Mouse (Mus musculus) gastrocnemius, postnatal 36 days (tissue): ENCODE measurements around the gene Oprd1. TPM values are rescaled to one million over a fixed set of nuclear protein-coding genes. Genes with fewer than 3 reads are reported as not detected.

ENCODE experiments used
- DNase-seq, 2 experiments: peaks; one replicate each; pipeline ENCODE4 v3.0.0; 2022
- intact Hi-C: fragments of 180-260 bp; cut with DNase I; formaldehyde crosslinking; loops from one replicate; pipeline ENCODE4 v1.15.1; 2025
- total RNA-seq, 2 experiments: library from RNA; stranded (reverse); gene quantifications; 2 replicates each; pipeline ENCODE4 v1.2.3; 2021

Gene Oprd1
- total RNA-seq, 2 experiments from 2014 or later, result not detected

- no peak for DNase-seq
- intact Hi-C loops, result no loop called here
Measured at GRCm38 (mm10) chr4:132138640-132139039, 5.6 kb downstream of the Oprd1 start.

- intact Hi-C loops, result no loop called here
- no peak for DNase-seq
Measured at GRCm38 (mm10) chr4:132137013-132137412, 7.3 kb downstream of the Oprd1 start.

GRCm38 (mm10) chr4:132133920-132134319 is 10.4 kb downstream of the Oprd1 start:
- intact Hi-C loops, result no loop called here
- no peak for DNase-seq

- no peak for DNase-seq
- intact Hi-C loops, result no loop called here
Measured at GRCm38 (mm10) chr4:132133381-132133780, 10.9 kb downstream of the Oprd1 start.

GRCm38 (mm10) chr4:132132297-132132696 is 12.0 kb downstream of the Oprd1 start:
- DNase-seq, result no peak
- intact Hi-C loops, result no loop called here

- no peak for DNase-seq
Measured at GRCm38 (mm10) chr4:132131790-132132189, 12.5 kb downstream of the Oprd1 start.

GRCm38 (mm10) chr4:132131116-132131515 is 13.2 kb downstream of the Oprd1 start:
- intact Hi-C loops, result no loop called here
- DNase-seq, result no peak

More at GRCm38 (mm10) chr4:132131790-132132189, 12.5 kb downstream of the Oprd1 start:
- intact Hi-C loops, result no loop called here

- no peak for DNase-seq
- intact Hi-C loops, result no loop called here
Measured at GRCm38 (mm10) chr4:132130645-132131044, 13.6 kb downstream of the Oprd1 start.

GRCm38 (mm10) chr4:132130134-132130533 is 14.2 kb downstream of the Oprd1 start:
- intact Hi-C loops, result no loop called here
- DNase-seq, result no peak

GRCm38 (mm10) chr4:132128997-132129636 is 15.2 kb downstream of the Oprd1 start:
- intact Hi-C loops, result no loop called here
- no peak for DNase-seq

- no peak for DNase-seq
- intact Hi-C loops, result no loop called here
Measured at GRCm38 (mm10) chr4:132127091-132127490, 17.2 kb downstream of the Oprd1 start.

GRCm38 (mm10) chr4:132123166-132123565 is 21.1 kb downstream of the Oprd1 start:
- intact Hi-C loops, result loop anchor here (5.0 kb wide), 1 partner anchor 1971 kb away; no protein-coding TSS in a partner anchor
- no peak for DNase-seq

- intact Hi-C loops, result loop anchor here (5.0 kb wide), 1 partner anchor 1969 kb away; no protein-coding TSS in a partner anchor
- DNase-seq, result no peak
Measured at GRCm38 (mm10) chr4:132121674-132122073, 22.6 kb downstream of the Oprd1 start.

GRCm38 (mm10) chr4:132119566-132119965 is 24.7 kb downstream of the Oprd1 start:
- intact Hi-C loops, result no loop called here

GRCm38 (mm10) chr4:132116315-132116714 is 28.0 kb downstream of the Oprd1 start:
- intact Hi-C loops, result no loop called here
- DNase-seq, result no peak

More at GRCm38 (mm10) chr4:132119566-132119965, 24.7 kb downstream of the Oprd1 start:
- no peak for DNase-seq

- intact Hi-C loops, result no loop called here
- no peak for DNase-seq
Measured at GRCm38 (mm10) chr4:132113411-132114095, 30.7 kb downstream of the Oprd1 start.

GRCm38 (mm10) chr4:132111227-132111626 is 33.1 kb downstream of the Oprd1 start:
- intact Hi-C loops, result no loop called here
- no peak for DNase-seq

- no peak for DNase-seq
- intact Hi-C loops, result no loop called here
Measured at GRCm38 (mm10) chr4:132108221-132108620, 36.1 kb downstream of the Oprd1 start.

GRCm38 (mm10) chr4:132101152-132101551 is 43.1 kb downstream of the Oprd1 start:
- intact Hi-C loops, result loop anchor here (5.0 kb wide), 1 partner anchor 66 kb away; no protein-coding TSS in a partner anchor
- no peak for DNase-seq

- intact Hi-C loops, result no loop called here
- no peak for DNase-seq
Measured at GRCm38 (mm10) chr4:132099548-132099947, 44.7 kb downstream of the Oprd1 start.

GRCm38 (mm10) chr4:132095043-132095442 is 49.2 kb downstream of the Oprd1 start:
- intact Hi-C loops, result no loop called here
- DNase-seq, result no peak

GRCm38 (mm10) chr4:132093928-132094327 is 50.4 kb downstream of the Oprd1 start:
- intact Hi-C loops, result loop anchor here (5.0 kb wide), 1 partner anchor 173 kb away; no protein-coding TSS in a partner anchor
- DNase-seq, result no peak
